Mouse (Mus musculus): ENCODE measurements at regions not wholly inside any gene's neighbourhood (a gene's known extent, or its start where the extent isn't known, plus 50 kb on each side); places are given as distances from the start of the nearest gene placed in this dataset.

DNA sequence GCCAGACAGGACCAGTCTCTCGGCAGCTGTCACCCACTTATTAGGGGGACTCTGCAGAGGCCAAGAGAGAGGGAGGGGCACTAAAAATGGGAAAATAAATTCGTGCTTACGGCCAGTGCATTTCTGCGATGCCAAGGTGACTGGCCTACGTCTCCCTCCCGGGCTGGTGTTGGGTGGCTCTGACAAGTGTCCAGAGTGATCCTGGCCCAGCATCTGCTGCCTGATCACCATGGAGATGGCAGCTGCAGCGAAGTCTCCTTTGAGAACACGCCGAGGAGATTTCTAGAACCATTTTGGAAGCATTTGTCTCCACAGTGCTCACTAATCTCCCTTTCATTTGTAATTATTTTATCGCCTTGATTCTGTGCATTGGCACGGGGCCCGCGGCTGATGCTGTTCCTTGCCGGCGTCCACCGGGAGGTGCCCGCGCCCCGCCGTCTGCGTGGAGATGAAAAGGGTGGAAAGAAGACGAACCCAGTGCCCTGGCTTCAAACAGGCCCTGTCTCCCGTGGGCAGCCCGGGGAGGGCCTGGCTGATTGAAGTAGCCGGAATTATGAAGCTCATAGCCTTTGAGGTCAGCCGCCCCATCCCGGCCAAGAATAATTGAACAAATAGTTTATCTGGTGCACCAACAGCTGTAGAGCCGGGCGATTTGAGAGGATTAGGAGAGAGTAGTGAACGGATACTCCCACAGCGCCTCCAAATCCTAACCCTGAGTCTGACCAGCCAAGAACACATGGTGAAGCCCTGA lies 102.2 kb upstream of the Tmem45b start:
- Histone ChIP-seq H3K79me2 (ENCODE audit: control insufficient read depth, insufficient read depth, low read length, poor library complexity) (no peaks in the 10 kb centered on the region), H3K4me3 (ENCODE audit: control insufficient read depth in 1 of 2, insufficient read depth in 1 of 2, low read depth in 2 of 2, low read length in 2 of 2) (no peak overlapping the region), H3K27ac (ENCODE audit: control insufficient read depth, low read depth, low read length) (no peak overlapping the region), H3K9me3 (replicated peaks; ENCODE audit: insufficient read depth, low read length) (no peaks in the 10 kb centered on the region), H3K36me3 (ENCODE audit: control insufficient read depth in 1 of 2, insufficient read depth in 2 of 2, low read length in 2 of 2) (no peaks in the 10 kb centered on the region), H3K27me3 (ENCODE audit: control insufficient read depth in 1 of 2, insufficient read depth in 2 of 2, low read length in 2 of 2) (no peaks in the 10 kb centered on the region; a peak in 2 of 4 replicates), H3K4me1 (ENCODE audit: control insufficient read depth in 1 of 2, insufficient read depth in 2 of 2, low read length in 2 of 2) (no peaks in the 10 kb centered on the region), H3K9ac (ENCODE audit: control insufficient read depth, low read depth, low read length, poor library complexity, severe bottlenecking) (no peak overlapping the region)
- TF ChIP-seq MXI1 (IDR thresholded peaks at IDR 0.05; ENCODE audit: low read depth, low read length) (no peak), SIN3A (IDR thresholded peaks at IDR 0.05; ENCODE audit: low read length) (no peak), TCF12 (IDR thresholded peaks at IDR 0.05; ENCODE audit: low read depth, low read length) (no peak), EP300 (IDR thresholded peaks at IDR 0.05; ENCODE audit: low read depth in 1 of 2, low read length in 2 of 2) (no peak), TAL1 (IDR thresholded peaks at IDR 0.05; ENCODE audit: low read length) (no peak), NELFE (IDR thresholded peaks at IDR 0.05; ENCODE audit: low read depth, low read length) (no peak), CTCF (IDR thresholded peaks at IDR 0.05 in 2 of 3, conservative IDR thresholded peaks at IDR 0.05 in 1 of 3; ENCODE audit: control insufficient read depth in 1 of 3, insufficient read depth in 1 of 3, low read depth in 2 of 3, low read length in 3 of 3, poor library complexity in 1 of 3, severe bottlenecking in 1 of 3) (no peak), MAX (IDR thresholded peaks at IDR 0.05; ENCODE audit: low read length) (no peak), ZMIZ1 (IDR thresholded peaks at IDR 0.05; ENCODE audit: low read depth, low read length) (no peak), UBTF (IDR thresholded peaks at IDR 0.05; ENCODE audit: borderline replicate concordance, insufficient read depth, low read depth, low read length) (no peak), POLR2AphosphoS5 (IDR thresholded peaks at IDR 0.05; ENCODE audit: borderline replicate concordance, low read depth, low read length) (no peak), USF1 (IDR thresholded peaks at IDR 0.05; ENCODE audit: low read depth, low read length) (no peak), MAZ (IDR thresholded peaks at IDR 0.05; ENCODE audit: low read depth, low read length) (no peak), MYB (IDR thresholded peaks at IDR 0.05; ENCODE audit: low read depth, low read length) (no peak), SMC3 (IDR thresholded peaks at IDR 0.05; ENCODE audit: low read depth, low read length) (no peak), MAFK (IDR thresholded peaks at IDR 0.05; ENCODE audit: borderline replicate concordance, low read depth, low read length) (no peak)
- DNase-seq (ENCODE audit: low read depth, low spot score) = no peak

DNA sequence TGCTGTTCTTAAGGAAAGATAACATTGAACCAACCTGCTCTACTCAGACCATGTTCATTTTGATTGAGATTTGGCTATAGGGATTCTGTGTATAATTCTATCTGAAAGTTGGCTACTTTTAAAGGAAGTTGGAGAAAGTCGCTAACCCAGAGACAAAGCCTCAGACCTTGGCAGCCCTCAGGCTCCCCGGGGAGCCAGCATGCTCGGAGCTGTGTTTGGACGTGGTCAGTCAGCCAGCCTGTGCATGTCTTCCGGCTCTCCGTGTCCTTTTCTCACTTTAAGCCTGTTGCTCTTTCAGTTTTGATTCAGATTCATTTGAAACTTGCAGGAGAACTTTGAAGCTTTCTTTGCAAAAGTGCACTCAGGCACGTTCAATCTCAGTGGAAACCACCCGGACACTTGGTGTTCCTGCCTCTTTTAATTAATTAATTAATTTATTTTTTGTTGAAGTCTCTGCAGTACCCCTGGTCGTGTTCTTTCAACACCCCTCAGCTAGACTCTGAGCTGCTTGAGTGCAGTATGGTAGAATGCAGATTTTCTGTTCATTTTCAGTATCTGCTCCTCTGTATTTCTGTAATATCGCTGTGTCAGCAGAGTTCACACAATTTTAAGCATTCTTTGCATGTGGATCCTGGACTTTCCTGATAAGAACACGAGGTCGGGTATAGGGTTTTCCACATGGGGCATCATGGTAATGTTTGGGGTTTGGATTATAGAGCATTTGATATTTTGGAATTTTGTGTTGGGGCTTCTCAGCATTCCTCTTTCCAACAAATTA lies 100.9 kb upstream of the Tmem45b start:
- no peak for DNase-seq (ENCODE audit: low read depth, low spot score)
- TF ChIP-seq ZNF384 (IDR thresholded peaks at IDR 0.05; ENCODE audit: low read depth, low read length) (no peak), ZKSCAN1 (IDR thresholded peaks at IDR 0.05; ENCODE audit: low read depth, low read length) (no peak), MAFK (IDR thresholded peaks at IDR 0.05; ENCODE audit: borderline replicate concordance, low read depth, low read length) (no peak), ZC3H11A (IDR thresholded peaks at IDR 0.05; ENCODE audit: low read depth, low read length) (no peak), CTCF (IDR thresholded peaks at IDR 0.05 in 2 of 3, conservative IDR thresholded peaks at IDR 0.05 in 1 of 3; ENCODE audit: control insufficient read depth in 1 of 3, insufficient read depth in 1 of 3, low read depth in 2 of 3, low read length in 3 of 3, poor library complexity in 1 of 3, severe bottlenecking in 1 of 3) (no peak), MEF2A (IDR thresholded peaks at IDR 0.05; ENCODE audit: extremely low read depth, insufficient replicate concordance, low read depth, low read length, poor library complexity, severe bottlenecking) (no peak), SMC3 (IDR thresholded peaks at IDR 0.05; ENCODE audit: low read depth, low read length) (no peak), JUND (IDR thresholded peaks at IDR 0.05; ENCODE audit: low read depth, low read length) (no peak), SIN3A (IDR thresholded peaks at IDR 0.05; ENCODE audit: low read length) (no peak), TCF12 (IDR thresholded peaks at IDR 0.05; ENCODE audit: low read depth, low read length) (no peak), POLR2A (IDR thresholded peaks at IDR 0.05; ENCODE audit: control insufficient read depth in 1 of 2, insufficient read depth in 1 of 2, low read depth in 1 of 2, low read length in 2 of 2, poor library complexity in 1 of 2) (no peak), E2F4 (IDR thresholded peaks at IDR 0.05; ENCODE audit: borderline replicate concordance, low read depth, low read length) (no peak), POLR2AphosphoS2 (IDR thresholded peaks at IDR 0.05; ENCODE audit: low read length) (no peak), MAX (IDR thresholded peaks at IDR 0.05; ENCODE audit: low read length) (no peak), USF2 (IDR thresholded peaks at IDR 0.05; ENCODE audit: borderline replicate concordance in 1 of 2, insufficient read depth in 1 of 2, low read depth in 1 of 2, low read length in 2 of 2) (no peak), RAD21 (IDR thresholded peaks at IDR 0.05; ENCODE audit: low read depth, low read length) (no peak), ZMIZ1 (IDR thresholded peaks at IDR 0.05; ENCODE audit: low read depth, low read length) (no peak), MAZ (IDR thresholded peaks at IDR 0.05; ENCODE audit: low read depth, low read length) (no peak)
- Histone ChIP-seq H3K36me3 (ENCODE audit: control insufficient read depth in 1 of 2, insufficient read depth in 2 of 2, low read length in 2 of 2) (no peaks in the 10 kb centered on the region), H3K27me3 (ENCODE audit: control insufficient read depth in 1 of 2, insufficient read depth in 2 of 2, low read length in 2 of 2) (no peaks in the 10 kb centered on the region; a peak in 2 of 4 replicates), H3K4me3 (ENCODE audit: control insufficient read depth in 1 of 2, insufficient read depth in 1 of 2, low read depth in 2 of 2, low read length in 2 of 2) (no peak overlapping the region), H3K9ac (ENCODE audit: control insufficient read depth, low read depth, low read length, poor library complexity, severe bottlenecking) (no peak overlapping the region), H3K4me1 (ENCODE audit: control insufficient read depth in 1 of 2, insufficient read depth in 2 of 2, low read length in 2 of 2) (no peaks in the 10 kb centered on the region), H3K9me3 (replicated peaks; ENCODE audit: insufficient read depth, low read length) (no peaks in the 10 kb centered on the region), H3K27ac (ENCODE audit: control insufficient read depth, low read depth, low read length) (no peak overlapping the region), H3K79me2 (ENCODE audit: control insufficient read depth, insufficient read depth, low read length, poor library complexity) (no peaks in the 10 kb centered on the region)

Data from MEL (cell line).